Mouse (Mus musculus): ENCODE data around the gene Yod1.

The Yod1 gene

DNA sequence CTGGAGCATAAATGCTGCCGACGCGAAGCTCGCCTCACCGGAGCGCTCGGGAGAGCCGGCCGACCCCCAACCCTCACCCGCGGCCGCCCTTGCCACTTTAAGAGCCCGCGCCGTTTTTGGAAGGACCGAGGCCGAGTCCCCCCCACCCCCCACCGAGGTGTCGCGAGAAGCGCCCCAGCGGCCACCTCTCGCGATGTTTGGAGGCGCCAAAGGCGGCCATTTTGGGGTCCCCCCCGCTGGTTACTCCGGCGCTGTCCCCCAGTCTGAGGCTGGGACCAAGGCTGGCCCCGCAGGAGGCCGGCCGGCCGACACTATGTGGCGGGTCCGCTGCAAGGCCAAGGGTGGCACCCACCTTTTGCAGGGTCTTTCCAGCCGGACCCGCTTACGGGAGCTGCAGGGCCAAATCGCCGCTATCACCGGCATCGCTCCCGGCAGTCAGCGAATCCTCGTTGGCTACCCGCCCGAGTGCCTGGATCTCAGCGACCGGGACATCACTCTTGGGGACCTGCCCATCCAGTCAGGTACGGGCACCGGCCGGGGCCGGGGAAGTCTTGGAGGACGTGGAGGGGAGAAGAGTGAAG, at the start of gene Yod1:
TSS of gene Yod1 (plus strand) at position 37 of the 581 bp plus-strand sequence.
- peak; percentile 92 for DNase-seq (ENCODE audit: extremely low read depth, insufficient read length, low spot score)

GRCm38 (mm10) chr1:130678551-130678950, 38.6 kb upstream of the Yod1 start:
- DNase-seq (ENCODE audit: extremely low read depth, insufficient read length, low spot score) = no peak

GRCm38 (mm10) chr1:130681075-130681474, 36.1 kb upstream of the Yod1 start:
- no peak for DNase-seq (ENCODE audit: extremely low read depth, insufficient read length, low spot score)

GRCm38 (mm10) chr1:130681656-130682413, 35.3 kb upstream of the Yod1 start:
- DNase-seq (ENCODE audit: extremely low read depth, insufficient read length, low spot score) = no peak

DNA sequence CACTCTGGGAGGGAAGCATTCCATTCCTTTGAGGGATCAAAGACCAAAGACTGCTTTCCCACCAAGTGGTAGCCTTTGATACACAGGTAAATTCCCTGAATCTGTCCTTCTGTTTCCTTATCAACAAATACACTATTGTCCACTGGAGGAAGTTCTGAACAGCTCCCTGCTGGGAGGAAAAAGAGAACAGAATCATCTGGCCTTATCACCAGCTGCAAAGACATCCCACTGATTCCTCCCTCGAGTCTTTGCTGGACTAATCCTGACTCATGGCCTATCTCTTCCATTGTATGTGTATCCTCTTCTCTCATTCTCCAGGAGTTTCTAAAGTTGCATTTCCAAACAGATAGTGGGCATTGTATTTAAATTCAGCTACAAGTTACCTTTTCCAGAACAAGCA, 33.2 kb upstream of the Yod1 start:
- DNase-seq (ENCODE audit: extremely low read depth, insufficient read length, low spot score) = no peak

DNA sequence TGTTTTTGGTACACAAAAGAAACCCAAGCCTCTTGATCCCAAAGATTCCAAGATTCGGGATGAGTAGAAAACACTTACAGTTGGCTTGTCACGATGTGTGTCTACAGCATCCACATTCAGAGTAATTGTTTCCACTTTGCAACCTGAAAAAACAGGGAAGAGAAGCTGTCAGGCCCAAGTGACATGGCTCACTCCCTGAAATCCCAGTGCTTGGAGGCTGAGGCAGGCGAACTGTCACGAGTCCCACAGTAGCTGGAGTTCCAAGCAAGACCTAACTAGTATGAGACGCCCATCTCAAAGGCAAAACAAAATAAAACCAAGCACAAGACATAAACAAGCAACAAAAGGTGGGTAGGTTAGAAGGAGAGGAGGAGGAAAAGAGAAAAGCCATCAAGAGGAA, 18.5 kb upstream of the Yod1 start:
- DNase-seq (ENCODE audit: extremely low read depth, insufficient read length, low spot score) = no peak

GRCm38 (mm10) chr1:130699937-130700633, 17.0 kb upstream of the Yod1 start:
- DNase-seq (ENCODE audit: extremely low read depth, insufficient read length, low spot score) = no peak

GRCm38 (mm10) chr1:130701976-130702375, 15.2 kb upstream of the Yod1 start:
- DNase-seq (ENCODE audit: extremely low read depth, insufficient read length, low spot score) = no peak

DNA sequence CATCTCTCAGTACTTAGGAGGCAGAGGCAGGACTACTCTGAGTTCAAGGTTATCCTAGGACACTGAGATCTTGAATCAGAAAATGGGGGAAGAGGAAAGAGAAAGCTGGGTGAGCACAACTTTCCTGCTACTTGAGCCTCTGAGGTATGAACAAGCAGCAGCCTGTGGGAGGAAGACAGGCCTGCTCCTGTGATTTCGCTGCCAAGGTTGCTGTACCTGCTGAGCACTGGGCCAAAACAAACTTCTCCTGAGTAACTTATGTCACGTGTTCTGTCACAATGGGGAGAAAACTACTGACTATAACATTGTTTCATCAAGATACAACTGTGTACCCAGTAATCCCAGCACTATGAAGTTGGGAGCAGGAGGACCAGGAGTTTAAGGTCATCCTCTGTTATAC, 13.5 kb upstream of the Yod1 start:
- no peak for DNase-seq (ENCODE audit: extremely low read depth, insufficient read length, low spot score)

DNA sequence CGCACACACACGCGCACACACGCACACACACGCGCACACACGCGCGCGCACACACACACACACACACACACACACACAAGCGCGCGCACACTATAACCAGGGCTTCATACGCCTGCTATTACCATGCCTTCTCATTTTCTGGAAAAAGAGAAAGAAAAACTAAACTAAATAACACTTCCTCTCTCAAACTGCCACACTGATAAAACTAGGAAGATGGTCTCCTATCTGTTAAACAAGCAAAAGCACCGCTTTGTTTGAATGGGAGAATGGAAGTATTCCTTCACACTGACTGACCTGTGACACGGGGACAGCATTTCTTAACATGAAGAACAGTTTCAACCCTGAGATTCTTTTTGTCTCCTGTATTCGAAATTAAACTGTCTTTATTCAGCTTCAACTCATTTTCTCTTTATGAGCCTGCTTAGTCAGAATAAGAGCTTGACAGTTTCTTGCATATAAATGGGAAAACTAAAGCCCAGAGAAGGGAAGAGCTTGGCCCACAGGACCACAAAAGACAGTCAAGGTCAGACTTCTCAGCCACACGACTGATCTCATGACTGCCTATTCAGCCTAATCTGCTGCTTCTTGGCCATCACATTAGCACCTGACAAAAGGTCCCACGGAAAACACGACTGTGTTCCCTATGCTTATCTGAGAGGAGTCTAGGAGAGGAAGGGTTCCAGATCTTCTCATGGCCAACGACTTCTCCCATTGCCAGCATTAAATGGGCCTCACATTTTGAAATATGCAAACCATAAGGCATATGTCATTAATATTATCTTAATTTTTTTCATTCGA, 6.6 kb upstream of the Yod1 start:
- no peak for DNase-seq (ENCODE audit: extremely low read depth, insufficient read length, low spot score)

GRCm38 (mm10) chr1:130714046-130714445, 3.1 kb upstream of the Yod1 start:
- DNase-seq (ENCODE audit: extremely low read depth, insufficient read length, low spot score) = no peak

GRCm38 (mm10) chr1:130715561-130716217, 1.4 kb upstream of the Yod1 start, which contains the start of gene Gm29427:
Gm29427 (minus strand) TSS chr1:130715799.
- DNase-seq (ENCODE audit: extremely low read depth, insufficient read length, low spot score) = peak; percentile 97

DNA sequence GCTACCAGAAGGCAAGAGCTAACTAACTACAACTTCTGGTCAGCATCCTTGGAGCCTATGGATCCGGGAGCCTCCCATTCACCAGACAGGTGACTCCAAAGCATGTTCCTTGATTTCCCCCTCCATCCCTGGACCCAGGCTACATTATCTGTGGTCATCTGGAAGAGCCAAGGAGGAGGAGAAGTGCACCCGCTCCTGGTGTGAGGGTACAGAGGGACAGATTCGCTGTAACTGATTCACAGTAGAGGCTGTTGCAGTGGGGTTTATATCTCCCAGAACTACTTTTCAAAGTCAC, 962 bp upstream of the Yod1 start:
- no peak for DNase-seq (ENCODE audit: extremely low read depth, insufficient read length, low spot score)

- DNase-seq (ENCODE audit: extremely low read depth, insufficient read length, low spot score) = peak; percentile 90
Observed at GRCm38 (mm10) chr1:130716513-130717290, 425 bp upstream of the Yod1 start.

DNA sequence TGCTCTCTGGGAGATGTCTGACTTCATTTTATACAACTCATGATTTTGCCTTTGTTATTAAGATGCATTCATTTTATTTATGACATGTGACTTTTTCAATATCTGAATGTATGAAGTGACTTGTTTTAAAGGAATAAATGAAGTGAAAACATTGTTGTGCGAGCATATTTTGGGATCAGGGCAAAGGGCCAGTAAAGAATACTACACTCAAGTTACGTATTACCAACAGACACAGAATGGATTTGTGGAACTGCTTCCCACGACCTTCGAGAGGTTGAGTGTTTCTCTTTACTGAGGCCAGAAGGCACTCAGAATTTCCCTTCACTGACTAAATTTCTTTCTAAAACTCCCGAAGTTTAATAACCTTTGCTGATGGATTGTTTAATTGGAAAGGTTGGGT, 7.1 kb downstream of the Yod1 start:
- DNase-seq (ENCODE audit: extremely low read depth, insufficient read length, low spot score) = no peak

- DNase-seq (ENCODE audit: extremely low read depth, insufficient read length, low spot score) = no peak
Observed at GRCm38 (mm10) chr1:130726396-130726795, 9.3 kb downstream of the Yod1 start.

DNA sequence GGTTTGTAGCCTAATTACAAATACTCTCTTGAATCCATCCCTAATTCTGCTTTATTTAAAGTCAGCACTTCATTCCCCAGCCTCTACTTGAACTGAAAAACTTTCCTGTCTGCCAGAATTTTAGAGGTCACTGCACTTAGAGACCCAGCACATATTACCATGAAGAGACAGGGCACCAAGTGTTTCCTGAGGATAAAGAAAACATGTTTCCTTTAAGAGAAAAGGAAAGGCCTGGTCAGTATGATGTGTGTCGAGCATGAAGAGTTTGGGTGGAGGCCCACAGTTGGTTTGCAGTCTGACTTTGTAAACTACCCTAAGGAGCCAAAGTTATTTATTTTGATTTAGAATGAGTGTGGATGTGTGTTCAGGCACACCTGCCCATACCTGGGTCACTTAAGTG, 10.9 kb downstream of the Yod1 start:
- no peak for DNase-seq (ENCODE audit: extremely low read depth, insufficient read length, low spot score)

GRCm38 (mm10) chr1:130728708-130729107, 11.6 kb downstream of the Yod1 start:
- no peak for DNase-seq (ENCODE audit: extremely low read depth, insufficient read length, low spot score)

DNA sequence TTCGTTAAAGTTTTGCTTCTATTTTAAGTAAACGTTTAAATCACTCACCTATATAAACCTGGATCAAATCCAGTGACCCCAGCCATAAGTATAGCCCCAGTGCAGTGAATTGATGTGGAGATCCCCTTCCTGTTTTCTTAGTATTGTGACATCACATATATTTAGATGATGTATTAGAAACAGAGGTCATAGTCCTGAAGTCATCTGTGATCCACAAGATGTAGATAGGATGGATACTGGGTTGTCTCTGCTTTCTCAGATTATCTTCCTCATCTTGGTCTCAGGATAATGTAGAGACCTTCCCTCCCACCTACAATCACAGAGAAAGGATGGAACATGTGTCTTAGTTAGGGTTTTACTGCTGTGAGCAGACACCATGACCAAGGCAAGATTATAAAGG, 12.0 kb downstream of the Yod1 start, which contains the start of gene Pfkfb2:
TSS of gene Pfkfb2 (minus strand) at position 101 of the 400 bp plus-strand sequence.
- DNase-seq (ENCODE audit: extremely low read depth, insufficient read length, low spot score) = no peak

All from 3134 (cell line).